Mouse (Mus musculus) layer of hippocampus, postnatal 14 days (tissue): ENCODE data around the gene Nop53. TPM values are rescaled to one million over a fixed set of nuclear protein-coding genes. Genes with fewer than 3 reads are reported as not detected.

Source experiments
- DNase-seq, 2 experiments: peaks; one replicate each; pipeline ENCODE4 v3.0.0; 2021 to 2022; ENCODE audit warnings: low spot score in 2 of 2, mixed read lengths in 1 of 2
- total RNA-seq, 2 experiments: library from RNA; stranded (reverse); gene quantifications; 2 replicates each; pipeline ENCODE4 v1.2.3; 2021

Gene Nop53
- total RNA-seq, 2 experiments from 2014 or later = 109 to 115 TPM

DNA sequence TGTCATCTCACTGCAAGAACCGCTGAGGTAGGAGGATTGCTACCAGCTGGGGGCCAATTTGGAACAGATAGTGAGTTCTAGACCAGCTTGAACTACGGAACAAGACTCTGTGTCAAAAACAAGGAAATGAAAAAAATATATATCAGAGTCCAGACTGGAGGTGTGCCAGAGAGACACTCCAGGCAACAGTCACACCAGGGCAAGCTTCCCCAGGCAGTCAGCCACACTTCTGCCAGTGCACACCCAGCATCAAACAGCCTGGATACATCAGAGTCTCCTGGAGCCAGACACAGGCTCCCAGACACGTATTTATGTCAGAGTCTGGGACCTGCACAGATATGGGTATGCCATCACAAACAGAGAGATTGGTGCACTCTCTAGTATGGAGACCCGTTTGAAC is 15.4 kb upstream of the Nop53 start:
- no peak for DNase-seq

DNA sequence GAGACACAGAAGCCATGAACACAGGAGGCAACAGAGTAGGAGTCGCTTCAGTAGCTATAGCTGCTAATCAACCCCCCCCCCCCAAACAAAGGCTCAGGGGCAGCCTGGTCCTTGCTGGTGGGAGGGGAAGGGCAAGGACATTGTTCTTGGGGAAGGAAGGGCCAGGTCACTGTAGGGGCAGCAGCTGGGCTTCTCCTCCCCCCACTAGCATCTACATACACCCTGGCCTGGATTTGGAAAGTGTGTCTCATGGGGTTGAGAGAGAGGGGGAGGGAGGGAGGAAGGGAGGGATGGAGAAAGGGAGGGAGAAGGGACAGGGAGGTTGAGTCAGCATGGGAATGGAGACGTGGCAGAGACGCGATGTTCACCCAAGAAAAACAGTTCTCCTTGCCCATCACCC is 14.8 kb upstream of the Nop53 start:
- no peak for DNase-seq

DNA sequence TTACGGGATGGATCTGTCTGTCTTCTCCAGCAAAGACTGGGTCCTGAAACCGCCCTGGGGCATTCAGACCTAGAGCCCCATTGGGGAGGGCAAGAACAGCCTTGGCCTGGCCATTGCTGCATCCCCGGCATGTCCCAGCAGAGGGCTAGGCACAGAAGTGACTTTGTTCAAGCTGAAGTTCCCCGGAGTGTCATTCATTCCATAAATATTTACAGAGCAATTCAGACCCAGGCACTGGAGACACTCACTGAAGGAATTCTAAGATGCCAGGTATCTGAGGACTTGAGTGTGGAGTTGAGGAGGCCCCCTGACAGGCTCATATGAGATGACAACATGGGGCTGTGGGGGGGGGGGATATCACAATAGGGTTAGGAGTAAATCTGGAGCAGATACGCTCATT is 10.3 kb upstream of the Nop53 start:
- DNase-seq = no peak

DNA sequence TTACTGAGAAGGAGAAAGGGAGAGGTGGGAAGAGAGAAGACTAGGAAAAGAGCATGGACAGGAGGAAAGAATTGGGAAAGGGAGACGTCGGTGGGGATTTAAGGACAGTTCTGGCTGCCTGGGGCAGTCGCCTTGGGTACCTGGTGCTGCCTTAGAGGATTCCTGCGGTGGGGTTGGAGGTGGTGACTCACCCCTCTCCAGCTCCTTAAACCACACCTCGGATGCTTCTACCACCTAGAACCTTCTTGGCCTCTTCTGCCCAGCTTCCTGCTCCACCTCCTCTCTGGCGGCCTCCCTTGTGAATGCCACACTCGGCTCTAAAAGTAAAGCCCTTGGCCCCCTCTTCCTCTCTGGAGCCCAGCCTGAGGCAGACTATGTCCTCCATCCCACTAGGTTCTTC is 9.6 kb upstream of the Nop53 start:
- DNase-seq = no peak

DNA sequence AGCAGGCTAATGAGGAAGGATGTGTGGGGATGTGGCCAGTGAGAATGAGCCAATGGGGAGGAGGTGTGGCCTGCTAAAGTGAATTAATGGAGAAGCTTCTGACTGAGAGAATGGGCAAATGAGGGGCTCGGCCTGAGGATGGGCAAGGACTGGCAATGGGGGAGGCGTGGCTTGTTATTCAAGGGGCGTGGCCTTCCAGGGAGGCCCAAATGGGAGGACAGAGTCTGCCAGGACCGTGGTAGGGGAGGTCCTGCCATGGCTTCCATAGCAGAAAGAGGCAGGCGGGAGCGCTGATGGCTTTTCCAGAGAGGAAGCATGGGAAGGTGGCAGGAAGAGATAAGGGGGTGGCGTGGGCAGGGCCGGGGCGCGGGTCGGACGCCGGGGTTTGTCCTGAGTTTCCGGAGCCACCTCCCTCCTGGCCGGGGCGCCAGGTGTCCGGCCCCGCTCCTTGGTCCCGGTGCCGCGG is 9.1 kb upstream of the Nop53 start:
- no peak for DNase-seq

DNA sequence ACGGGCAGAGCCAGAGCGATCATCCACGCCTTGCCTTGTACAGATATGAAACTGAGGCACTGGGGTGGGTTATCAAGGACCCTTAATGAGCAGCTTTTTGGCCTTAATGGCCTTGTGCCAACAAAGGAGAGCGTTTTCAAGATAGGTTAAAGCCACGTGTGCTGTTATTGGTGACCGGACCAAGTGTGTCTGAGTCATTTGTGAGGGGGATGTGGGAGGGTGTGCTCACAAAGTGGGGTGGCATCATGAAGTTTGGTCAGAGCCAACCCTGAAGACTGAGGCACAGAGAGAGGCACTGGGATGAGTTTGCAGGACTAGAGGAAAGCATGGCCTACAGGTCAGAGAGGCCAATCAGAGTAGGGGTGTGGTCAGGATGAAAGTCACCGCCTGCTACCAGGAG is 8.6 kb upstream of the Nop53 start:
- DNase-seq = no peak

DNA sequence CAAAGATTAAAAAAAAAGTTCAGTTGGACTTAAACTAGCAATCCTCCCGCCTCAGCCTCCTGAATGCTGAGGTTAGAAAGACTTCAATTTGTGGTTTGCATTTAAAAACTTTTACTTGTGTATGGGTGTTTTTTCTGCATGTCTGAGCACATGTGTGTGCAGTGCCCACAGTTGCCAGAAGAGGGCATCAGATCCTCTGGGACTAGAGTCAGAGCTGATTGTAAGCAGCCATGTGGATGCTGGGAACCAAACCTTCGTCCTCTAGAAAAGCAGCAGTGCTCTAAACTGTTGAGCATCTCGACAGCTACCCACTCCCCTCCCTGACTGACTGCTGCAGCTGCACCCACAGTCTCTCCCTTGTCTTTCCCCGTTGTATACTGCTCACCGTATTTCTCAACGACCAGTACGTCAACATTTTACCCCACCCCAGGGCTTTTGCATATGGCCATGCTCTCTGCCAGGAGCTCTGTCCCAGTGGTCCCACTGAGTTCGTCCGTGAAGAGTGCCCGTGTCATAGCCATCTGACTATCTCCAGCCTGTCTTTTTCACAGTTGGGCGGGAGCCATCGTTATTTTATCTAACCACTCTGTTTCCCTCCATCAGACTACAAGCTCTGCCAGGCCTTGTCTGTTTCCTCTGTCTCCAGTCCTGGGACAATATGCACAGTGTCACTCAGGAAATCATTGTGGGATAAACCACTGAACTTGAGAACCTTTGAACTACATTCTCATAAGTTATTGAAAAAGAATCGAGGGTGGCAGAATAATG is 7.6 kb upstream of the Nop53 start:
- no peak for DNase-seq

DNA sequence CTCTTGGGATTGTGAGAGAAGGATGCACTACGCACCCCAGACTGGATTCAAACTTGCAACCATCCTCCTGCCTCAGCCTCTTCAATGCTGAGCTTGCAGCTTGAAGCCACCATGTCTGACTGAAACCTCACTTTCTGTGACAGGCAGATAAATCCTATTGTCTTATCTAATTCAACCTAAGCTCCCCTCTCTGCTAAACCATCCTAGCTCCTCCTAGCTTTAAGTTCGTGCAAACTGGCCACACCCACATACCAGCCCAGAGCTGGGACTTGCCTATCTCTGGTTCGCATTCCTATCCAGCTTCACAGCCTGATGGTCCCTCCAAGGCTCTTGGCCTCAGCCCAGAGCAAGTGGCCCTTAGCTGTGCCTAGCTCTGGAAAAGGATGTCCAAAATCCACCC is 6.5 kb upstream of the Nop53 start:
- DNase-seq = no peak

DNA sequence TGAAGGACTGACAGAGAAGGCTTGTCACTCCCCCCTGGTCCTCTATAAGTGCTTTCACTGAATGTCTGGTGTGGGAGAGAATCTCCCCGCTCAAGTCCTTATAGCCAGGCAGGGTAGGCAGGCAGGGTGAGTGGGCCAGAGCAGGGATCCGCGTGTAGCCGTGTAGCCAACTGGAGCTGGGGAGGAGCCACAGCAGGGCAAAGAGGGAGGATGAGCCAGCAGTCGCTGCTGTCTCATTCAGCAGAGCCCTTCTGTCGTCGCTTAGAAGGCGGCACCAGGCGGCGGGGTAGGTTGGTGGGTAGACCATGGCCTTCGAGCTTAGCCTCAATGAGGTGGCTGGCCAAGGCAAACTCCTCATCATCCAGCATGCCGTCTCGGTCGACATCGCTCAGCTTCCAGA is 4.1 kb upstream of the Nop53 start:
- DNase-seq = no peak

DNA sequence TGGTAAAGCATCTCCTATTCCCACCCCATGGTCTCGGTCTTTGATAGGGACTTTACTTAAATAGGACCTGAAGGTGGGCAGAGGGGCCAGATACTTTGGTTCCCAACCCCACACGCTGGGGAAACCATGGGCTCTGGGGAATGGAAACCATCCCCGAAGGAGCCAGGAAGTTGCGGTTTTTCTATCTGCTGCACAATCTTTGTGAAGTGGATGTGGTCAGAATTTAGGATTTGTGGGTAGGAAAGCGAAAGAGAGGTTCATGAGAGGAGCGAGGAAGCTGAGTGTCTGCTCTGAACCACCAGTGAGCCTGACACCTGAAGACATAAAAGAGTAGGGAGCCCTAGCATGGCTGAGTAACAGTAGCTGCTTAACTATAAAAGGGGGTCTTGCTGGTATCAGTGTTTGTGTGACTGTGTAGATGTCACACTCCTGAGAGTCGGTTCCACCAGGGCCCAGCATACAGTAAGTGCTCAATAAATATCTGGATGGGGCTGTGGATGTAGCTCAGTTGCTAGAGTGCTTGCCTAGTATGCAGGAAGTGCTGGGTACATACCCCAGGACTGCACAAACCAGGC is 3.4 kb upstream of the Nop53 start:
- DNase-seq = no peak

DNA sequence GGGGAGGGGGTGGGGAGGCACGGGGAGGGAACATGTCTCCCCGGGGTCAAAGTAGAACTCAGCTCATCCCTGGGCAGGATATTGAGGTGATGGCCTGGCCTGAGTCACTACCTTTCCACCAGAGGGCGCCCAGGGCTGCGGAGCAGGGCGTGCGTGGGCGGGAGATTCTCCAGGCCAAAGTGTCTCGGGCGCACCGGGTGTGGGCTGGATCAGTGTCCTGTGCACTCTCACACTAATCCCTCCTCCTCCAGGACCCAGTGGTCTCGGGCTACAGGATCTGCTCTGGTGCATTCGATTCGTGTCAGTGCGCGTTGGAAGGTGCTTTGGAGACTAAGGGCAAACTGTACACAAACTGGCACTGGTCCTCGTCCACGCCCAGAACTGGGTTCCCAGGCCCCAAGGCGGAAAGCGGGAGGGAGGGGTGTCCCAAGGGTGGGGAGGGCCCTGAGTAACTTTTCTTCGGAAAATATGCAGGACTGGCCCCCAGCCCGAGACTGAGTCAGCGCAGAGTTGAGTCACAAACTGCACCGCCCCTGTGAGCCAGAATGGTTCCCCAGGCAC is 2.6 kb upstream of the Nop53 start:
- peak; percentile 44 to 47 for DNase-seq

DNA sequence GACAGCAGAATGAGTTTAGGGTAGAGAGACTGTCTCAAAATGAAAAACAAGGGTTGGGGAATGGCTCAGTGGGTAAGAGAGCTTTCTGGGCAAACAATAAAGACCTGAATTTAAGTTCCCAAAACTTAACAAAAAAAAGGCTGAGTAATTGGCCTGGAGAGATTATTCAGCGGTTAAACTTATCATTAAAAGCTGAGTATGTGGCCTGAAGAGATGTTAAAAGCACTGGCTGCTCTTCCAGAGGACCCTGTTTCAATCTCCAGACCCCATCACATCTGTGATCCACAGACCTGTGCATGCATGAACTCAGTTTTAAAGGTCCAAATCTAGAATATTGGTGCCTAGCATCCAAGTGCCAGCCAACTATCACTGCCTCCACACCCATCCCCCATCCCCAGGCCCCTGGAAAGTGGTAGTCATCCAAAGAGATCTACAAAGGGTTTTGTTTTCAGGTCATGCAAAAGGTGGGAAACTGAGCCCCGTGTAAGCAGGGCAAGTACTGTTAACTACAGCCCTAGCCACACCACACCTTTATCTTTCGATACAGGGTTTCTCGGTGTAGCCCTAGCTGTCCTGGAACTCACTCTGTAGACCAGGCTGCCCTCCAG is 1.9 kb upstream of the Nop53 start:
- no peak for DNase-seq

DNA sequence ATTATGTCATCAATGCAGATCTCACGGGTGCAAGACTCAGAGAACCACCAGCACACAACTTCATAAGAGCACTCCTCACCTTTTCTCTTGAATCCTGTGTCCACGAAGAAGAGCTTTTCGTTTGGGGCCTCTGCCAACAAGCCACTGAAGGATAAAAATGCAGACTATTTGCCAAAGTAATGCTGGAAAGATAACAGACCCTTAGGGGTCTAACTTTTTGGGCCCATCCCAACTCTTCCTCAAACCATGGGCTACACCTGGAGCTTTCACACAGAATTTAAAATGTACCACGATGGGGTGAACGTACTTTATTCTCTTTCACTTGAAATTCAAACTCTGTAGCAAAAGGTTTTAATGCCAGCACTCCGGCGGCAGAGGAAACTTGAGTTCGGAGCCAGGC is 663 bp downstream of the Nop53 start:
- no peak for DNase-seq

DNA sequence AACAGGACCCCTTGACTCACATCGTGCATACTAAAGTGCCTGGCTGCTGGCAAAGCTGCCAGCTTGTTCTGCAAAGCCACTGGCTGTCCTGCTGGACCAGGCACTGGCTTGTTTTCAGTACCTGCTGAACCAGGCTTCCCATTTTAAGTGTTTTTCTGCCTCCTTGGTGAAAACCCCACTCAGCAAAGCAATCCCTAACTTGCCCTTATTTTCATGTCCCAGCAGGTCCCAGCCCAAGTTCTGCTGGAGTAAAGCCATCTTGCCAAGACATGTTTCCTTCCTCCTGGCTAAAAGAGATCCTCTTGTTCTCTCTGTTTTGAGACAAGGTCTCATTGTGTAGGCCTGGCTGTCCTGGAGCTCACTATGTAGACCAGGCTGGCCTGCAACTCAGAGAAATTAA is 1.6 kb downstream of the Nop53 start:
- DNase-seq = no peak

DNA sequence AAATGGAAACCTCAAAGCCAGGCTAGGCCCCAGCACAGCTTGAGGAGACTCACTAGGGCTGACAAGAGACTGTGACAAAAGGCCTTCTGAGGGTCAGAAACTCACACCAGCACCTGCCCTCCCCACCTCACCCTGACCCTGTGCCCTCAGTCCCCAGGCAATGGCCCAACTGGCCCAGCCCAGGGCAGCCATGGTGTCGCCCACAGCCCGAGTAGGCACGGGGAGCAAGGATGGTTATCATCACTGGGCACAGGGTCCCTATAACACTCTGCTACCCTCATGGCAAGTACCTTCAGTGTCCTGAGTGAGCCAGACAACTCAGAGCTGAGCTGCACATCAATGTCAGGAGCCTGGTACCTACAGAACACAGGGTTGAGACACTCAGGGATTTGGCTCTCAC is 7.3 kb downstream of the Nop53 start:
- DNase-seq = no peak

DNA sequence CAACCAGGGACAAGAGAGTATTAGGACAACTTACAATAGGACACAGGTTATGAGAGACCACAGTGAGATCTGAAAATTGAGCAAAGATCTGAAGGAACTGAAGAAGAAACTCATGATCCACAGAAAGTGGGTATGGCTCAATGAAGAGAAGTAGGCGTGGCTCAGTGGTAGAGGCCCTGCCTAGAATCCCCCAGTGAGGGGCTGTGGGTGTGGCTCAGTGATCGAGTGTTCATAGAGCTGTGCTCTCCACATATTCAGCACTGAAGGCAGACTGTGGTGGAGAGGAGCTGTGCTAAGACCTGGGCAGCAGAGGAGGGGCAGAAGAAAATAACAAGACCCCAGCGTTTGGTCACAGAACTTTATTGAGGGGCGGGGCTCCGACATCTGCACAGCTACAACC is 8.4 kb downstream of the Nop53 start:
- no peak for DNase-seq

DNA sequence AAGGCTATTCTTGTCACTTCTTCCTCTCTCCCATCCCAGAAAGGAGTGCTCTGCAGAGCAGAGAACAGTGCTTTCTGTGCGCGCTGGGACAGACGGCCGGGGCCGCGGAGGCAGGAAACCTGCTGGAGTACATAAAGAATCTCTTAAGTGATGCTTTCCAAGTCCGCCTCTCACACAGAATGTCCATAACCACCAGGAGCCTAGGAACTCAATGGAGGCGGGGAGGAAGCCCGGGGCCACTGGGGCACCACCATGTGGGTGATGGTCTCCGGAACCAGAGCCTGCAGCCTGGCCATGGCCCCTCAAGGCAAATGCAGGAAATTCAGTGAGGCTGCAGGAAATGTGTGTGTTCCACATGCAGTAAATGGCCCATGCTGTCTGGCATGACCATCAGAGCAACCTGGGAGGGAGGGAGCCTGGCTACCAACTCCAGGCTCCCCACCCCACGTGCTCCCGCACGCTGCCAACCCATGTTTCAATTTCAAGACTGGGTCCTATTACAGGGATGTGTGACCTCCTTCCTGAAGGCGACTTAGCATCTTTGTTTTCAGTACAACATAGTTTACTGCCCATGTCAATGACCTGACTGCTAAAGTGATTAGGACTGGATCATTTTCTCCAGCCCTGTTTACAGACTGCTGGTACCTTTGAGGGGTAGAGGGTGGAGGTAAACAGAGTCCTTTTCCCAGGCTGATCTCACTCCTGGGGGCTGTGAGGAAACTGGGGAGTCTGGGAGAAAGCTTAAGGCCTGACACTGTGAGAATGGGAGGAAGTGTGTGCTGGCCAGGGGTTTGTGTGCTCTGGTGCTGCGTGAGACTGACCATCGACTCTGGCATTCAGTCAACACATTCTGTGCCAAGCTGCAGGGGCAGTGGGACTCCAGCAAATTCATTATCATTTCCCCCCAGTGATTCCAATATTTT is 12.2 kb downstream of the Nop53 start:
- DNase-seq = peak; percentile 29 to 47

DNA sequence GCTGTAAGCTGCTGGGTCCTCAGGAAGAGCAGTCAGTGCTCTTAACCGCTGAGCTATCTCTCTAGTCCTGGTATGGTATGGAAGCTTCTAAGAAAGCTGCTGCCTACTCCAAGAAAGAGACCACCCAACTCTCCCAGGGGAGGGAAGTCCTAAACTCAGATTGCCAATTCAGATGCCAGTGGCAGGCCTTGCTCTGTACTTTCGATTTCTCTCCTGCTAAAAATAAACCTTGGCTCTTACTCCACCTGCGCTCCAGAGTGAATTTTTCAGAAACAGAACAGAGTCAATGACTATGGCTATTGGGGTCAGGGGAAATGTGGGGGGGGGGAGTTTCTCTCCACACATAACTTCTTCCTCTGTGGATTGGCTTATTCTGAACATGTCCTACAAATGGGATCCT is 14.2 kb downstream of the Nop53 start:
- no peak for DNase-seq

DNA sequence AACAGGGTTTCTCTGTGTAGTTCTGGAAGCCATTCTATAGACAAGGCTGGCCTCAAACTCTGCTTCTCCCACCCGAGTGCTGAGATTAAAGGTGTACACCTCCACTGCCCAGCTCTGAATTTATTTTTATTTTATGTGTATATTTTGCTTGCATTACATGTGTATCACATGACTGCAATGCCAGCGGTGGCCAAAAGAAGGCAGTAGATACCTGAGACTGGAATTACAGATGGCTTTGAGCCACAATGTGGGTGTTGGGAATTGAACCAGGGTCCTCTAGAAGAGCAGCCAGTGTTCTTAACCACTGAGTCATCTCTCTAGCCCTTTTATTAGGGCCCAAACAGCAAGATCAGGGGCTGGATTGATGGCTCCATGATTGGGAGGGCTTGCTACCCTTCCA is 15.3 kb downstream of the Nop53 start:
- no peak for DNase-seq

DNA sequence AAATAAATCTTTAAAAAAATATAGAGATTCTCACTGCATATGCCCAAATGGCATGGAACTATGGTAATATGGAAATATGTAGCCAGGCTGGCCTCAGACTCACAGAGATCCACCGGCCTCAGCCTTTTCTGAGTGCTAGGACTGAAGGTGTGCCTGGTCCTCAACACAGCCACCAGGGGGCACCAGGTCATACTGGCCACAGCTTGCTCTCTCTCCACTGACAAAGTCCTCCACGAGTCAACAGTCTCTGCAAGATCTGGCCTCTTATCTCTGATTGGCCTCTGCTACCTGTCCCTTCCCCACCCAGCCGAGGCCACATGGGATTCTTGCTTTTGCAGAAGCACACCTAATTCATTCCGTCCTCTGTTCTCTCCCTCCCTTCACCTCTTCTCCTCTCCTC is 16.0 kb downstream of the Nop53 start:
- DNase-seq = no peak

DNA sequence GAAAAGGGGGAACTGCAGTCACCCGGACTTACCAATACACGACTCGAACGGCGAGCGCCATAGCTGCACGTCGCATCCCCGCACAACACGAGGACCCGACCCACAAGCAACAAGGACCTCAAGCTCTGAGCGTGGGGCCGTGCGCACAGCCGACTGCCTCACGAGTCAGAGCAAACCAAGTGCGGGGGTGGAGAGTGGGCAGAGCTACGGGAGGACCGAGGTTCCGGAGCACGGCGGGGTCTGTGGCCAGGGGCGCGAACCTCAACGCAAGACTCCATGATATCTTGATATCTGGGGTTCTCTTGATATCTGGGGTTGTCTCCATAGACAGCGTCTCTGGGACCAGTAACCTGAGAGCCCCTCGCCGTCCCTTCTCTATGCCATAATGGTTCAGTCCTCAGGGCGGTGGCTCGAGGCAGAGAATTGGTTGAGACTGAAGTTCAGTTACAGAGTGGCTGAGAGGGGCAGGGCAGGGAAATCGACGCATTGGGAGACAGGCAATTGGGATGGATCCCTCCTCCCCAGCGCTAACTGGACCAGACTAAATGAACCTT is 23.6 kb downstream of the Nop53 start, which contains the start of gene Selenow:
Selenow (minus strand) TSS at position 183 of the 554 bp plus-strand sequence.
- peak; percentile 95 to 96 for DNase-seq
